ENCODE assay signal across 26 mouse cellular contexts in the genomic region with DNA sequence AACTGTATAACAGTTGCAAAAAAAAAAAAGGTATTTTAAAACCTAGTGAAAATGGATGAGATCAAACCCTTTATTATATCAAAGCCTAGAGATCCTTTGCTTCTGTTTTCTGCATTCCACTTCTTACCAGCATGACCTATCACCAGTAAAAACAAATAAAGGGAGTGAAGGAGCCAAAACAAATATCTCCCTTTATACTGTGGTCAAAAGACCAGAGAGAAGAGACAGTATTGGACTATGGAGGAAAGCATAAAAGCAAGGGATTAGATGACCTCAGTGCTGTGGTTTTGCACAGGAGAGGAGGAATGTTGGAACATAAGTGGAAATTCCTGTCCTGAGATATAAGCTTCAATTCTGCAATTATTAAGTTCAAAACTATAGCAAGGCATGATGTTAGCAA.
A peak's percentile ranks its signal among the peaks of the same experiment; 100 is the strongest.
DNase-seq lines count a peak whose midpoint lies in the region; ATAC-seq and TF ChIP-seq lines count a peak whose summit lies in the region.
"Had no signal": no experiment of that assay in that cellular context is flagged by ENCODE, and none has a peak within 500 bp of the region (broad histone marks: within the 10 kb centered on the region; RNA-seq: fewer than 3 reads in every experiment).

No protein-coding gene starts in this region.

- 0 out of 2 replicates have a peak overlapping the region, but pooled peaks have one; percentile 6 for H3K27ac ChIP-seq in embryonic facial prominence, embryonic 14.5 days (replicated peaks; ENCODE audit: low read depth, low read length)
- H3K27ac ChIP-seq in embryonic facial prominence, embryonic 10.5 days (replicated peaks): no peak overlapping the region
- peak overlapping the region; percentile 27; the same call in 1 of the 2 replicates for H3K27ac ChIP-seq in lung, embryonic 15.5 days
- H3K27ac ChIP-seq in forebrain, embryonic 10.5 days: no peak overlapping the region
- H3K27ac ChIP-seq: embryonic facial prominence, embryonic 12.5 days; forebrain, embryonic 15.5 days; heart, embryonic 10.5 days; hindbrain, embryonic 12.5 days had no signal

- H3K79me2 ChIP-seq in C2C12 (ENCODE audit: control insufficient read depth, insufficient read depth): no peaks in the 10 kb centered on the region

- no peaks in the 10 kb centered on the region for H3K27me3 ChIP-seq in embryonic facial prominence, embryonic 14.5 days (replicated peaks; ENCODE audit: control insufficient read depth, insufficient read depth, low read length)
- H3K27me3 ChIP-seq in embryonic facial prominence, embryonic 10.5 days (replicated peaks; ENCODE audit: low read depth, poor library complexity, severe bottlenecking): no peaks in the 10 kb centered on the region
- no peaks in the 10 kb centered on the region for H3K27me3 ChIP-seq in lung, embryonic 15.5 days
- H3K27me3 ChIP-seq in C2C12 (ENCODE audit: control insufficient read depth, insufficient read depth, insufficient read length): no peaks in the 10 kb centered on the region
- H3K27me3 ChIP-seq in forebrain, embryonic 10.5 days (ENCODE audit: poor library complexity, severe bottlenecking): no peaks in the 10 kb centered on the region
- H3K27me3 ChIP-seq: embryonic facial prominence, embryonic 12.5 days; forebrain, embryonic 15.5 days; hindbrain, embryonic 12.5 days had no signal

- TF ChIP-seq CTCF in lung, adult 2 months (IDR thresholded peaks at IDR 0.05; ENCODE audit: insufficient read depth, low read length): no peak
- no peak for TF ChIP-seq CTCF in C2C12 (IDR thresholded peaks at IDR 0.05; ENCODE audit: control insufficient read depth, insufficient read depth, insufficient read length)

- peaks cover 15% of the 10 kb centered on the region for H3K4me1 ChIP-seq in embryonic facial prominence, embryonic 14.5 days (ENCODE audit: control insufficient read depth, insufficient read depth, low read length)
- peaks cover 12% of the 10 kb centered on the region for H3K4me1 ChIP-seq in embryonic facial prominence, embryonic 10.5 days
- peaks cover 25% of the 10 kb centered on the region for H3K4me1 ChIP-seq in lung, embryonic 15.5 days
- peaks cover 9% of the 10 kb centered on the region; the same call in 1 of the 2 replicates for H3K4me1 ChIP-seq in lung, adult 2 months (ENCODE audit: control insufficient read depth, insufficient read depth, low read length)
- no peaks in the 10 kb centered on the region for H3K4me1 ChIP-seq in forebrain, embryonic 10.5 days
- H3K4me1 ChIP-seq: forebrain, embryonic 15.5 days; heart, embryonic 10.5 days; hindbrain, embryonic 12.5 days had no signal

- H3K79me3 ChIP-seq in C2C12 (ENCODE audit: low read depth): no peaks in the 10 kb centered on the region

- H3K9ac ChIP-seq in embryonic facial prominence, embryonic 14.5 days (ENCODE audit: low read depth, low read length): no peak overlapping the region
- no peak overlapping the region for H3K9ac ChIP-seq in lung, embryonic 15.5 days
- H3K9ac ChIP-seq: embryonic facial prominence, embryonic 12.5 days; forebrain, embryonic 15.5 days; hindbrain, embryonic 12.5 days had no signal

- no peaks in the 10 kb centered on the region for H3K9me3 ChIP-seq in embryonic facial prominence, embryonic 14.5 days (ENCODE audit: control insufficient read depth, low read length)
- H3K9me3 ChIP-seq in embryonic facial prominence, embryonic 10.5 days: no peaks in the 10 kb centered on the region
- H3K9me3 ChIP-seq in lung, embryonic 15.5 days: no peaks in the 10 kb centered on the region
- no peaks in the 10 kb centered on the region for H3K9me3 ChIP-seq in forebrain, embryonic 10.5 days
- H3K9me3 ChIP-seq: embryonic facial prominence, embryonic 12.5 days; forebrain, embryonic 15.5 days; heart, embryonic 10.5 days; hindbrain, embryonic 12.5 days had no signal

- peak; percentile 67 for DNase-seq in embryonic facial prominence, embryonic 14.5 days (ENCODE audit: low spot score)
- DNase-seq in embryonic facial prominence, embryonic 10.5 days (ENCODE audit: low spot score): no peak
- no peak for DNase-seq in lung, adult 2 months
- DNase-seq in adipocyte (ENCODE audit: low spot score): peak; percentile 51
- DNase-seq in layer of hippocampus, adult 8-10 months (ENCODE audit: low spot score in 2 of 2): no peak
- no peak for DNase-seq in forebrain, embryonic 10.5 days (ENCODE audit: extremely low spot score, low spot score)
- DNase-seq: adrenal gland, adult 8-10 months; adrenal gland, postnatal 36 days; cerebellum, adult 8-10 months; cerebellum, postnatal 14 days; embryo, embryonic 11 days; gastrocnemius, postnatal 10 days; heart, adult 18-20 months; heart, postnatal 10 days; heart, postnatal 4 days had no signal

- H3K36me3 ChIP-seq in embryonic facial prominence, embryonic 14.5 days (ENCODE audit: control insufficient read depth, insufficient read depth, low read length): no peaks in the 10 kb centered on the region
- H3K36me3 ChIP-seq in embryonic facial prominence, embryonic 10.5 days (replicated peaks): no peaks in the 10 kb centered on the region
- H3K36me3 ChIP-seq in lung, embryonic 15.5 days: no peaks in the 10 kb centered on the region
- no peaks in the 10 kb centered on the region for H3K36me3 ChIP-seq in C2C12 (ENCODE audit: control insufficient read depth, insufficient read depth)
- no peaks in the 10 kb centered on the region for H3K36me3 ChIP-seq in forebrain, embryonic 10.5 days (replicated peaks)
- H3K36me3 ChIP-seq: embryonic facial prominence, embryonic 12.5 days; forebrain, embryonic 15.5 days; G1E; heart, embryonic 10.5 days; hindbrain, embryonic 12.5 days had no signal

- no peak for TF ChIP-seq POLR2A in lung, adult 2 months (IDR thresholded peaks at IDR 0.05; ENCODE audit: borderline replicate concordance, extremely low read depth, low read depth, low read length)

- no peak for ATAC-seq in embryonic facial prominence, embryonic 14.5 days (ENCODE audit: low read depth)
- no peak for ATAC-seq in lung, embryonic 15.5 days (ENCODE audit: borderline replicate concordance, extremely low read depth, low FRiP score, low TSS enrichment)
- ATAC-seq: CD4-positive, CD25-positive, alpha-beta regulatory T cell, adult 4 months; forebrain, embryonic 15.5 days; hindbrain, embryonic 16.5 days; inflammation-experienced regulatory T-cells, adult 6 months had no signal

- H3K4me2 ChIP-seq in embryonic facial prominence, embryonic 14.5 days (ENCODE audit: low read depth, low read length): no peak overlapping the region
- H3K4me2 ChIP-seq in lung, embryonic 15.5 days: no peak overlapping the region
- H3K4me2 ChIP-seq: embryonic facial prominence, embryonic 12.5 days; forebrain, embryonic 15.5 days; hindbrain, embryonic 12.5 days had no signal

- no peak overlapping the region for H3ac ChIP-seq in C2C12 (ENCODE audit: control insufficient read depth, insufficient read length, low read depth)

- H3K4me3 ChIP-seq in embryonic facial prominence, embryonic 14.5 days (ENCODE audit: low read depth, low read length): no peak overlapping the region
- no peak overlapping the region for H3K4me3 ChIP-seq in embryonic facial prominence, embryonic 10.5 days
- no peak overlapping the region for H3K4me3 ChIP-seq in lung, embryonic 15.5 days
- H3K4me3 ChIP-seq in lung, adult 2 months (replicated peaks; ENCODE audit: extremely low read depth, low read depth, low read length): no peak overlapping the region
- no peak overlapping the region for H3K4me3 ChIP-seq in C2C12 (ENCODE audit: insufficient read depth, poor library complexity, severe bottlenecking)
- no peak overlapping the region for H3K4me3 ChIP-seq in forebrain, embryonic 10.5 days
- H3K4me3 ChIP-seq: embryonic facial prominence, embryonic 12.5 days; erythroblast, embryonic 14.5 days; forebrain, embryonic 15.5 days; heart, embryonic 10.5 days; hindbrain, embryonic 12.5 days had no signal

TF ChIP-seq in C2C12, 6 proteins besides CTCF, POLR2A, EP300 and RAD21:
- no peak for TF ChIP-seq USF1 (IDR thresholded peaks at IDR 0.05; ENCODE audit: low read depth)
- no peak for TF ChIP-seq CEBPB (IDR thresholded peaks at IDR 0.05; ENCODE audit: low read depth)
- TF ChIP-seq MYOD1 (IDR thresholded peaks at IDR 0.05; ENCODE audit: control insufficient read depth, insufficient read length, low read depth): peak; percentile 43
- TF ChIP-seq MAX (IDR thresholded peaks at IDR 0.05): peak; percentile 37
- TF ChIP-seq FOSL1 (IDR thresholded peaks at IDR 0.05; ENCODE audit: insufficient read depth, low read length, poor library complexity, severe bottlenecking): peak; percentile 45
- no peak for TF ChIP-seq MYOG (IDR thresholded peaks at IDR 0.05; ENCODE audit: control insufficient read depth, extremely low read depth, insufficient read length)

Comparison
In these comparisons a context has a peak if more than half of its experiments do, and no peak if none do; other contexts are left out.
1. DNase-seq: peak in embryonic facial prominence, embryonic 14.5 days (single experiment) and adipocyte (single experiment); none in embryonic facial prominence, embryonic 10.5 days (single experiment), lung, adult 2 months (single experiment), layer of hippocampus, adult 8-10 months (0 of 2) and forebrain, embryonic 10.5 days (single experiment).
2. H3K27ac ChIP-seq: peak in embryonic facial prominence, embryonic 14.5 days (single experiment) and lung, embryonic 15.5 days (single experiment); none in embryonic facial prominence, embryonic 10.5 days (single experiment) and forebrain, embryonic 10.5 days (single experiment).